Mouse (Mus musculus) myocyte (in vitro differentiated cells): ENCODE results near the gene Sfta2. TPM values are rescaled to one million over a fixed set of nuclear protein-coding genes. Genes with fewer than 3 reads are reported as not detected.

ENCODE experiments used
- H3K27me3 ChIP-seq: one replicate; pipeline ENCODE4 v1.6.1; 2011; ENCODE audit not compliant: control insufficient read depth, insufficient read depth, insufficient read length
- H3K36me3 ChIP-seq: one replicate; pipeline ENCODE4 v1.6.1; 2011; ENCODE audit not compliant: control insufficient read depth, insufficient read depth
- H3K4me2 ChIP-seq: one replicate; pipeline ENCODE4 v1.6.1; 2011; ENCODE audit warnings: low read depth, control low read depth
- H3K4me3 ChIP-seq: one replicate; pipeline ENCODE4 v1.5.1; 2011; ENCODE audit warnings: mild to moderate bottlenecking, control low read depth, moderate library complexity
- H3K79me2 ChIP-seq: one replicate; pipeline ENCODE4 v1.6.1; 2011; ENCODE audit not compliant: control insufficient read depth, insufficient read depth
- H3ac ChIP-seq: one replicate; pipeline ENCODE4 v1.6.1; 2011; ENCODE audit not compliant: control insufficient read depth, insufficient read length
- CEBPB ChIP-seq: IDR thresholded peaks from 2 replicates; pipeline ENCODE4 v1.6.1; 2011; ENCODE audit warnings: mild to moderate bottlenecking, moderate library complexity; ENCODE audit not compliant: poor library complexity, insufficient read depth, severe bottlenecking
- E2F4 ChIP-seq: IDR thresholded peaks from one replicate; pipeline ENCODE4 v1.6.1; 2011; ENCODE audit warnings: mild to moderate bottlenecking, control low read depth, moderate library complexity; ENCODE audit not compliant: insufficient read depth
- MAX ChIP-seq: IDR thresholded peaks from one replicate; pipeline ENCODE4 v1.6.1; 2011; ENCODE audit warnings: low read depth, mild to moderate bottlenecking, control low read depth
- MYOD1 ChIP-seq, 3 experiments: IDR thresholded peaks; one replicate each; pipeline ENCODE4 v1.6.1; 2011; ENCODE audit warnings: control low read depth in 2 of 3, low read depth in 2 of 3, mild to moderate bottlenecking in 2 of 3, moderate library complexity in 1 of 3; ENCODE audit not compliant: insufficient read length in 2 of 3, control insufficient read depth in 1 of 3
- MYOG ChIP-seq, 3 experiments: IDR thresholded peaks; one replicate each; pipeline ENCODE4 v1.6.1; 2011; ENCODE audit warnings: control low read depth in 2 of 3, low read depth in 2 of 3, mild to moderate bottlenecking in 2 of 3; ENCODE audit not compliant: insufficient read length in 2 of 3, control insufficient read depth in 1 of 3, insufficient read depth in 1 of 3
- POLR2A ChIP-seq: IDR thresholded peaks from one replicate; pipeline ENCODE4 v1.6.1; 2011; ENCODE audit warnings: low read depth, mild to moderate bottlenecking, control low read depth, moderate library complexity; ENCODE audit not compliant: insufficient read length
- POLR2AphosphoS2 ChIP-seq: IDR thresholded peaks from one replicate; pipeline ENCODE4 v1.6.1; 2011; ENCODE audit warnings: low read depth, control low read depth; ENCODE audit not compliant: insufficient read length
- REST ChIP-seq: IDR thresholded peaks from one replicate; pipeline ENCODE4 v1.6.1; 2011; ENCODE audit warnings: mild to moderate bottlenecking, control low read depth, moderate library complexity; ENCODE audit not compliant: insufficient read depth, insufficient read length
- SRF ChIP-seq: IDR thresholded peaks from one replicate; pipeline ENCODE4 v1.6.1; 2011; ENCODE audit warnings: low read depth; ENCODE audit not compliant: control insufficient read depth, insufficient read length
- TCF12 ChIP-seq: IDR thresholded peaks from one replicate; pipeline ENCODE4 v1.6.1; 2011; ENCODE audit warnings: mild to moderate bottlenecking, control low read depth; ENCODE audit not compliant: poor library complexity, insufficient read depth, severe bottlenecking
- TCF3 ChIP-seq: IDR thresholded peaks from one replicate; pipeline ENCODE4 v1.6.1; 2011; ENCODE audit warnings: low read depth, control low read depth; ENCODE audit not compliant: insufficient read length
- USF1 ChIP-seq: IDR thresholded peaks from one replicate; pipeline ENCODE4 v1.6.1; 2011; ENCODE audit warnings: low read depth, mild to moderate bottlenecking, control low read depth, moderate library complexity
- polyA plus RNA-seq: library from polyadenylated mRNA; unstranded; fragments of >200 nt; fragmentation: generic; extraction: Trizol; gene quantifications from one replicate; pipeline ENCODE4 v1.2.1, GENCODE M21; 2012; ENCODE audit warnings: missing spikeins

The Sfta2 gene
- polyA plus RNA-seq, 1 experiment: not detected

DNA sequence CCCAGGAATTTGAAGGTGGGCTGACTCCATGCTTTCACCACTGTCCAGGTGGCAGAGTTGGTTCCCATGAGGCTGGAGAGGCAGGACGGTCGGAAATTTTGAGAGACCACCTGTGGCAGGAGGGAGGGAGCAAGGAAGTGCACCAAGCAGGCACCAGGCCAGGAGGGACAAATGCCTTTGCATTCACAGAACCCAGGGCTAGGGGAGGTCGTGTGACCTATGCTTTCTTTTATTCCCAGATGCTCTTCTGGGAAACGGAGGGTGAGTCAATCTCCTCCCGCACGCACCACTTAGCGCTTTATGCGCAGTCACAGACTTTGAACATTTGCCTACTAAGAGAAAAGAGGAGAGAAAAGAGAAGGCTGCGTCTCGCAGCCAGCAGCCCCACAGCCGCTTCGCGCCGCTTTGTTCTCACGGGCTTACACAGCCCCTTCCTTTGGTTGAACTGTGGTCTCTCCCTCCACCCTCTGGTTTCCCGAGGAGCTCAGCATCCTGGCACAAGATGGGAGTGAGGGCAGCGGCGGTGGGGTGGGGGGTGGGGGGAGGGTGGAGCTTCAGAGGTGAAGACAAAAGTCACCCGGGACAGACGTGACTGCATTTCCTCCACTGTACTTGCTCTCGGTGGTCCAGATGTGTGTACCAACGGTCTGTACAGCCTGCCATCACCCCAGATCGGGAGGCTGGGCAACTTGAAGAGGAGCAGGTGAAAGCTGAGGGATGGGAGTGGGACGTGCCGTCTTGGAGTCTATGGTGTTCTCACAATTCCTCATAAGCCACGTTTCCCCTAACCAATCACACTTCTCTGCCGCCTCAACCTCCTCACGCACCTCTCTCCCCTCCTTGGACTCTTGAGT is 32.0 kb upstream of the Sfta2 start:
- Histone ChIP-seq H3K36me3 (no peaks in the 10 kb centered on the region), H3K79me2 (no peaks in the 10 kb centered on the region), H3K27me3 (peaks cover 17% of the 10 kb centered on the region), H3K4me2 (no peak overlapping the region), H3K4me3 (no peak overlapping the region), H3ac (no peak overlapping the region)
- no peak for TF ChIP-seq MYOG (IDR thresholded peaks at IDR 0.05; ENCODE audit: control insufficient read depth in 1 of 3, insufficient read depth in 1 of 3, insufficient read length in 2 of 3, low read depth in 2 of 3)

DNA sequence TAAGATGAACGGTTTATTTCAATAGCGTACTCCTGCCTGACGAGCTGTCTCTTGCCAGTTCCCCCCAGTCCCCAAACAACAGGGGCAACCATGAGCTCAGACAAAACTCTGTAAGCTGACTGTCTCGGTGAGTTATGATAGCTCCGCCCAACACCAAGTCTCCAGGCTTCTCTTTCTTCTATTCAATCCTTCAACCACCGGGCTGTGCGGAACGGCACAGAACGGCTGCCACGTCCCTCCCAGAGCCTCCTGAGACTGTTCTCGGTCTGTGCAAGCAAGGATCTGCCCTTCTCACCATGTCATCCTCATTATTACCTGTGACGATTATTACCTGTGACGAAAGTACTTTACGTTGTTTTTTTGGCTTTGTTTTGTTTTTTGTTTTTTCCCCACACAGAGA is 30.5 kb upstream of the Sfta2 start:
- Histone ChIP-seq H3K36me3 (no peaks in the 10 kb centered on the region), H3K4me2 (no peak overlapping the region), H3ac (no peak overlapping the region), H3K4me3 (no peak overlapping the region), H3K79me2 (no peaks in the 10 kb centered on the region), H3K27me3 (peaks cover 17% of the 10 kb centered on the region)
- TF ChIP-seq MYOD1 (IDR thresholded peaks at IDR 0.05; ENCODE audit: control insufficient read depth in 1 of 3, insufficient read length in 2 of 3, low read depth in 2 of 3): no peak
- TF ChIP-seq TCF12: no peak
- TF ChIP-seq E2F4: no peak
- no peak for TF ChIP-seq REST
- TF ChIP-seq USF1: no peak
- no peak for TF ChIP-seq TCF3
- no peak for TF ChIP-seq POLR2A
- no peak for TF ChIP-seq POLR2AphosphoS2
- no peak for TF ChIP-seq CEBPB
- TF ChIP-seq MYOG (IDR thresholded peaks at IDR 0.05; ENCODE audit: control insufficient read depth in 1 of 3, insufficient read depth in 1 of 3, insufficient read length in 2 of 3, low read depth in 2 of 3): no peak
- no peak for TF ChIP-seq MAX
- TF ChIP-seq SRF: no peak

DNA sequence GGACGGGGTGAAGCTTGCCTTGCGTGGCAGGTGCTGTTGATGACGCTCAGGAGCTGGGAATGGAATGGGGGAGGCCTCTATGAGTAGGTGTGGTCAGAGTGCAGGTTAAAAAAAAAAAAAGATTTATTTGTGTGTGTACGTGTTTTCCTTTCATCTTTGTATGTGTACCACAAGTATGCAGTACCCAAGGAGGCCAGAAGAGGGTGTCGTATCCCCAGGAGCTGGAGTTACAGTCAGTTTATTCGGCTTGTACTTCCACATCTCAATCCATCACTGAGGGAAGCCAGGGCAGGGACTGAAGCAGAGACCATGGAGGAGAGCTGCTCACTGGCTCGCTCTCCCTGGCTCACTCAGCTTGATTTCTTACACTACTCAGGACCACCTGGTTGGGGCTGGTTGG is 29.9 kb upstream of the Sfta2 start:
- Histone ChIP-seq H3K27me3 (peaks cover 17% of the 10 kb centered on the region), H3K36me3 (no peaks in the 10 kb centered on the region), H3K79me2 (no peaks in the 10 kb centered on the region), H3ac (no peak overlapping the region), H3K4me2 (no peak overlapping the region), H3K4me3 (no peak overlapping the region)
- TF ChIP-seq MAX (no peak), CEBPB (no peak), MYOG (IDR thresholded peaks at IDR 0.05; ENCODE audit: control insufficient read depth in 1 of 3, insufficient read depth in 1 of 3, insufficient read length in 2 of 3, low read depth in 2 of 3) (no peak)

DNA sequence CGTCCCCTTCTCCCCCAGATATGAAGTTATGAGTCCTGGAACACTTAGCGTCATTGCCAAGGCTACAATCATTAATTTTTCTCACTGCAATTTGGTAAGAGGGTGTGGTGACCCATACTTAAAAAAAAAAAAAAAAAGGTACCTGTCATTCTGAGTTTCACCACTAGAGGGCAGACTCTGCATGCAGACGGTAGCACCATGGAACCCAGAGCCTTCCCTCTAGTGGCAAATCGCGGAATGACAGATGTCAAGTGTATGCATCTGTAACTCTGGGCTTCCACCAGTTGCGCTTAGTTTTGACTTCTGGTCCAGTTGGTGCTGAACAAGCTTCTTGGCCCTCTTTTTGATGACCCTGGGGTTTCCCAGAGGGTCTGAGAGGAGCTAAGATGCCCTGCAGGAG is 23.1 kb upstream of the Sfta2 start:
- H3K4me2 ChIP-seq: no peak overlapping the region
- TF ChIP-seq E2F4 (no peak), CEBPB (no peak), POLR2A (no peak), MAX (no peak), MYOG (IDR thresholded peaks at IDR 0.05; ENCODE audit: control insufficient read depth in 1 of 3, insufficient read depth in 1 of 3, insufficient read length in 2 of 3, low read depth in 2 of 3) (no peak), TCF3 (no peak), TCF12 (no peak), REST (no peak), USF1 (no peak)
- H3K27me3 ChIP-seq: no peaks in the 10 kb centered on the region
- H3K79me2 ChIP-seq: no peaks in the 10 kb centered on the region
- H3ac ChIP-seq: no peak overlapping the region
- no peak overlapping the region for H3K4me3 ChIP-seq
- no peaks in the 10 kb centered on the region for H3K36me3 ChIP-seq

DNA sequence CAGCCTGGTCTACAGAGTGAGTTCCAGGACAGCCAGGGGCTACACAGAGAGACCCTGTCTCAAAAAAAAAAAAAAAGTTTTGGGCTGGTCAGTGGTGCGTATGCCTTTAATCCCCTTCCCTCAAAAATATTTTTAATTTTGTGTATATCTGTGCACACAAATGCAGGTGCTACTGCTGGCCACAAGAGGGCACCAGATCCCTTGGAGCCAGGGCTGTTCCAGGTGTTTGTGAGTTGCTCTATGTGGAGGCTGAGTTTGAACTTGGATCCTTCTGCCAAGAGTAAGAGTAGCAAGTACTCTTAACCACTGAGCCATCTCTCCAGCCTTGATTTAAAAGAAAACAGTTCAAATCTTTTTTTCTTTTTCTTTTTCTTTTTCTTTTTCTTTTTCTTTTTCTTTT is 18.4 kb upstream of the Sfta2 start:
- no peak overlapping the region for H3ac ChIP-seq
- H3K36me3 ChIP-seq: no peaks in the 10 kb centered on the region
- TF ChIP-seq CEBPB (no peak), MAX (no peak), REST (no peak)
- H3K79me2 ChIP-seq: no peaks in the 10 kb centered on the region
- H3K4me3 ChIP-seq: no peak overlapping the region
- H3K4me2 ChIP-seq: no peak overlapping the region
- H3K27me3 ChIP-seq: no peaks in the 10 kb centered on the region
